Mouse (Mus musculus): ENCODE results near the gene Wdr64. TPM values are rescaled to one million over a fixed set of nuclear protein-coding genes. Genes with fewer than 3 reads are reported as not detected.

Wdr64 gene
- total RNA-seq, 1 experiment from 2014 or later: not detected

- no peak for ATAC-seq (replicated peaks; ENCODE audit: low read depth, poor library complexity, severe bottlenecking)
Measured at GRCm38 (mm10) chr1:175712338-175712909, 14.0 kb downstream of the Wdr64 start.

- ATAC-seq (replicated peaks; ENCODE audit: low read depth, poor library complexity, severe bottlenecking): no peak
Measured at GRCm38 (mm10) chr1:175716832-175717231, 18.4 kb downstream of the Wdr64 start.

GRCm38 (mm10) chr1:175725771-175726170 is 27.4 kb downstream of the Wdr64 start:
- ATAC-seq (replicated peaks; ENCODE audit: low read depth, poor library complexity, severe bottlenecking): no peak

GRCm38 (mm10) chr1:175754576-175755364 is 56.4 kb downstream of the Wdr64 start:
- ATAC-seq (replicated peaks; ENCODE audit: low read depth, poor library complexity, severe bottlenecking): no peak

GRCm38 (mm10) chr1:175794668-175795067 is 96.3 kb downstream of the Wdr64 start:
- no peak for ATAC-seq (replicated peaks; ENCODE audit: low read depth, poor library complexity, severe bottlenecking)

- no peak for ATAC-seq (replicated peaks; ENCODE audit: low read depth, poor library complexity, severe bottlenecking)
Measured at GRCm38 (mm10) chr1:175808356-175808755, 110.0 kb downstream of the Wdr64 start.

- ATAC-seq (replicated peaks; ENCODE audit: low read depth, poor library complexity, severe bottlenecking): no peak
Measured at GRCm38 (mm10) chr1:175811625-175812024, 113.2 kb downstream of the Wdr64 start.

- no peak for ATAC-seq (replicated peaks; ENCODE audit: low read depth, poor library complexity, severe bottlenecking)
Measured at GRCm38 (mm10) chr1:175823815-175824438, 125.5 kb downstream of the Wdr64 start.

GRCm38 (mm10) chr1:175828539-175828938 is 130.1 kb downstream of the Wdr64 start:
- no peak for ATAC-seq (replicated peaks; ENCODE audit: low read depth, poor library complexity, severe bottlenecking)

- ATAC-seq (replicated peaks; ENCODE audit: low read depth, poor library complexity, severe bottlenecking): no peak
Measured at GRCm38 (mm10) chr1:175829220-175829619, 130.8 kb downstream of the Wdr64 start.

- no peak for ATAC-seq (replicated peaks; ENCODE audit: low read depth, poor library complexity, severe bottlenecking)
Measured at GRCm38 (mm10) chr1:175855515-175855914, 157.1 kb downstream of the Wdr64 start.

Other genes with a start within 250 kb of the Wdr64 start
- gene Rgs7, start 206.1 kb upstream of the Wdr64 start, total RNA-seq (2017): not detected in 2 replicates
- gene Kmo, start 78.2 kb upstream of the Wdr64 start, total RNA-seq (2017): 9.8 and 12.4 TPM in 2 replicates
- gene Fh1, start 73.0 kb upstream of the Wdr64 start, total RNA-seq (2017): 86.6 and 102 TPM in 2 replicates
- 1.9 TPM in 1 of 2 replicates, not detected in the other for gene Opn3, start 5.8 kb upstream of the Wdr64 start, total RNA-seq (2017)
- 17.8 and 26.8 TPM in 2 replicates for gene Chml, start 5.7 kb upstream of the Wdr64 start, total RNA-seq (2017)
- gene Exo1, start 182.0 kb downstream of the Wdr64 start, total RNA-seq (2017): 46.0 and 47.8 TPM in 2 replicates
- not detected in 2 replicates for gene Gm38100, start 221.7 kb downstream of the Wdr64 start, total RNA-seq (2017)